Mouse (Mus musculus) CD4-positive, CD25-positive, alpha-beta regulatory T cell, adult 4 months (primary cell): Measurements from ENCODE around the gene Pgk1. TPM values are rescaled to one million over a fixed set of nuclear protein-coding genes. Genes with fewer than 3 reads are reported as not detected.

Experiments
- ATAC-seq: one replicate; pipeline ENCODE4 v1.8.0; 2017
- polyA plus RNA-seq, 2 experiments: library from polyadenylated mRNA; unstranded; fragments of 100-300 nt; shearing (Covaris generic); gene quantifications; one replicate each; pipeline ENCODE4 v1.2.1; 2017

The Pgk1 gene
- polyA plus RNA-seq, 2 experiments from 2014 or later: 128 to 183 TPM

- ATAC-seq: peak; percentile 97
These were observed 32.5 kb downstream of the Pgk1 start for GRCm38 (mm10) chrX:106219171-106220032.

GRCm38 (mm10) chrX:106221058-106221457 lies 34.2 kb downstream of the Pgk1 start, which contains the start of gene Taf9b:
Taf9b (minus strand) TSS chrX:106221158.
- no peak for ATAC-seq

Other genes with a start within 250 kb of the Pgk1 start
- gene Magt1, start 175.2 kb upstream of the Pgk1 start, polyA plus RNA-seq: 10 to 100 TPM; 25.6 to 30.8 TPM
- 100 to 1,000 TPM; 132 to 352 TPM for gene Cox7b, start 171.4 kb upstream of the Pgk1 start, polyA plus RNA-seq
- gene Atp7a, start 159.8 kb upstream of the Pgk1 start, polyA plus RNA-seq: 10 to 100 TPM in 1 of 2 experiments, 1 to 10 TPM in 1; 8.7 to 11.7 TPM
- not detected for gene Tlr13, start 43.9 kb upstream of the Pgk1 start, polyA plus RNA-seq
- 10 to 100 TPM; 44.2 to 52.8 TPM for gene Taf9b, start 34.1 kb downstream of the Pgk1 start, polyA plus RNA-seq
- not detected for gene Fnd3c2, start 68.3 kb downstream of the Pgk1 start, polyA plus RNA-seq